In genomic region chr2:45062136-45062535, GRCm38 (mm10) we compare ENCODE assay signal across 26 mouse cellular contexts. TPM values are rescaled to one million over a fixed set of nuclear protein-coding genes. Genes with fewer than 3 reads are reported as not detected.
DNase-seq lines count a peak whose midpoint lies in the region; ATAC-seq and TF ChIP-seq lines count a peak whose summit lies in the region.
"Had no signal": no experiment of that assay in that cellular context is flagged by ENCODE, and none has a peak within 500 bp of the region (broad histone marks: within the 10 kb centered on the region; RNA-seq: fewer than 3 reads in every experiment).

No protein-coding gene starts in this region.

- peaks cover 8% of the 10 kb centered on the region for H3K36me3 ChIP-seq in heart, adult 2 months (ENCODE audit: control insufficient read depth, insufficient read depth, low read length)
- no peaks in the 10 kb centered on the region for H3K36me3 ChIP-seq in heart, embryonic 16.5 days (ENCODE audit: control insufficient read depth, insufficient read depth)
- H3K36me3 ChIP-seq in heart, embryonic 12.5 days = peaks cover 3% of the 10 kb centered on the region; the same call in 1 of the 2 replicates
- H3K36me3 ChIP-seq in kidney, adult 2 months (ENCODE audit: control insufficient read depth, insufficient read depth, low read length) = no peaks in the 10 kb centered on the region
- H3K36me3 ChIP-seq: embryonic facial prominence, embryonic 12.5 days; hindbrain, embryonic 12.5 days; limb, embryonic 12.5 days; liver, embryonic 15.5 days; midbrain, embryonic 15.5 days; neural tube, embryonic 15.5 days; stomach, embryonic 15.5 days had no signal

- no peak for TF ChIP-seq CTCF in heart, adult 2 months (IDR thresholded peaks at IDR 0.05)
- no peak for TF ChIP-seq CTCF in kidney, adult 2 months (conservative IDR thresholded peaks at IDR 0.05; ENCODE audit: insufficient read depth, insufficient read length, low read depth, low read length)
- no peak for TF ChIP-seq CTCF in cortical plate, adult 2 months (IDR thresholded peaks at IDR 0.05; ENCODE audit: extremely low read depth, insufficient read depth, low read length)

- ATAC-seq in heart, embryonic 16.5 days (replicated peaks; ENCODE audit: extremely low read depth, insufficient read depth, low FRiP score) = no peak
- ATAC-seq in heart, embryonic 12.5 days (ENCODE audit: insufficient number of reproducible peaks, low FRiP score) = no peak
- ATAC-seq: CD4-positive, CD25-positive, alpha-beta regulatory T cell, adult 4 months; intestine, embryonic 16.5 days; midbrain, embryonic 15.5 days had no signal

- no peaks in the 10 kb centered on the region for H3K9me3 ChIP-seq in heart, embryonic 16.5 days (replicated peaks; ENCODE audit: control insufficient read depth, low read length)
- H3K9me3 ChIP-seq in heart, embryonic 12.5 days (replicated peaks) = no peaks in the 10 kb centered on the region
- H3K9me3 ChIP-seq: embryonic facial prominence, embryonic 12.5 days; hindbrain, embryonic 12.5 days; limb, embryonic 12.5 days; liver, embryonic 15.5 days; midbrain, embryonic 10.5 days; midbrain, embryonic 15.5 days; neural tube, embryonic 15.5 days; stomach, embryonic 15.5 days had no signal

- 54% methylated on average over 6 of the region's 6 CpGs for WGBS in heart, adult 2 months
- 47% methylated on average over 6 of the region's 6 CpGs for WGBS in heart, embryonic 16.5 days
- WGBS in heart, embryonic 12.5 days = 56% methylated on average over 6 of the region's 6 CpGs
- WGBS in kidney, adult 2 months = 24% methylated on average over 6 of the region's 6 CpGs

- TF ChIP-seq EP300 in heart, adult 2 months (IDR thresholded peaks at IDR 0.05; ENCODE audit: insufficient read depth, low read depth, low read length) = no peak

- peak overlapping the region; percentile 34; the same call in 1 of the 2 replicates for H3K4me2 ChIP-seq in heart, embryonic 16.5 days (ENCODE audit: low read depth, low read length)
- H3K4me2 ChIP-seq in heart, embryonic 12.5 days = no peak overlapping the region
- H3K4me2 ChIP-seq: embryonic facial prominence, embryonic 12.5 days; hindbrain, embryonic 12.5 days; limb, embryonic 12.5 days; liver, embryonic 15.5 days; lung, embryonic 14.5 days; midbrain, embryonic 15.5 days; neural tube, embryonic 15.5 days; stomach, embryonic 15.5 days had no signal

- H3K4me3 ChIP-seq in heart, adult 2 months = no peak overlapping the region
- H3K4me3 ChIP-seq in heart, embryonic 16.5 days (ENCODE audit: low read length) = no peak overlapping the region
- H3K4me3 ChIP-seq in heart, embryonic 12.5 days = no peak overlapping the region
- no peak overlapping the region for H3K4me3 ChIP-seq in kidney, adult 2 months (ENCODE audit: insufficient read depth, low read depth, low read length)
- H3K4me3 ChIP-seq in cortical plate, adult 2 months (ENCODE audit: insufficient read depth, low read length) = no peak overlapping the region
- H3K4me3 ChIP-seq: embryonic facial prominence, embryonic 12.5 days; hindbrain, embryonic 12.5 days; limb, embryonic 12.5 days; liver, embryonic 15.5 days; midbrain, embryonic 10.5 days; midbrain, embryonic 15.5 days; neural tube, embryonic 15.5 days; stomach, embryonic 15.5 days had no signal

- DNase-seq in heart, adult 2 months = no peak
- DNase-seq in heart, adult 18-20 months = no peak
- DNase-seq in kidney, adult 2 months = peak; percentile 62
- DNase-seq in kidney, postnatal 25 days = no peak
- no peak for DNase-seq in gastrocnemius, adult 8-10 months (ENCODE audit: low spot score in 2 of 2)
- DNase-seq: adrenal gland, postnatal 14 days; cerebellum, adult 11 months; cerebellum, adult 9-10 months; cerebellum, postnatal 36 days; embryo, embryonic 11 days; gastrocnemius, postnatal 14 days; lung, embryonic 14.5 days; right cerebral cortex, postnatal 25 days had no signal

- H3K79me2 ChIP-seq in heart, adult 2 months (replicated peaks; ENCODE audit: control insufficient read depth, insufficient read depth, low read length) = no peaks in the 10 kb centered on the region

- no peak for TF ChIP-seq POLR2A in heart, adult 2 months (IDR thresholded peaks at IDR 0.05; ENCODE audit: insufficient read depth, low read depth, low read length)
- TF ChIP-seq POLR2A in kidney, adult 2 months (IDR thresholded peaks at IDR 0.05; ENCODE audit: low read depth, low read length) = no peak
- TF ChIP-seq POLR2A in cortical plate, adult 2 months (IDR thresholded peaks at IDR 0.05; ENCODE audit: extremely low read depth, insufficient read depth, low read length) = no peak

- no peak overlapping the region for H3K9ac ChIP-seq in heart, adult 2 months (ENCODE audit: low read depth, low read length)
- H3K9ac ChIP-seq in heart, embryonic 16.5 days (ENCODE audit: low read length) = no peak overlapping the region
- H3K9ac ChIP-seq in heart, embryonic 12.5 days = no peak overlapping the region
- H3K9ac ChIP-seq: embryonic facial prominence, embryonic 12.5 days; hindbrain, embryonic 12.5 days; limb, embryonic 12.5 days; liver, embryonic 15.5 days; lung, embryonic 14.5 days; midbrain, embryonic 15.5 days; neural tube, embryonic 15.5 days; stomach, embryonic 15.5 days had no signal

- H3K4me1 ChIP-seq in heart, adult 2 months (ENCODE audit: control insufficient read depth, insufficient read depth, low read length) = peaks cover 11% of the 10 kb centered on the region
- peaks cover 30% of the 10 kb centered on the region for H3K4me1 ChIP-seq in heart, embryonic 16.5 days (ENCODE audit: control insufficient read depth, insufficient read depth, low read length)
- peaks cover 56% of the 10 kb centered on the region for H3K4me1 ChIP-seq in heart, embryonic 12.5 days (replicated peaks)
- peaks cover 31% of the 10 kb centered on the region for H3K4me1 ChIP-seq in kidney, adult 2 months (ENCODE audit: control insufficient read depth, insufficient read depth, low read length)
- peaks cover 24% of the 10 kb centered on the region for H3K4me1 ChIP-seq in cortical plate, adult 2 months (ENCODE audit: control insufficient read depth, insufficient read depth, low read length)
- H3K4me1 ChIP-seq: stomach, embryonic 15.5 days had no signal

- intact Hi-C loops in heart, adult 2 months (cut with DNase I) = no loop called here

- peak overlapping the region; percentile 4; the same call in 1 of the 2 replicates for H3K27ac ChIP-seq in heart, adult 2 months
- H3K27ac ChIP-seq in heart, embryonic 16.5 days (ENCODE audit: low read length) = 0 out of 2 replicates have a peak overlapping the region, but pooled peaks have one; percentile 40
- no peak overlapping the region for H3K27ac ChIP-seq in heart, embryonic 12.5 days (ENCODE audit: poor library complexity, severe bottlenecking)
- no peak overlapping the region for H3K27ac ChIP-seq in kidney, adult 2 months (ENCODE audit: insufficient read depth, low read depth, low read length)
- peak overlapping the region; percentile 88 for H3K27ac ChIP-seq in cortical plate, adult 2 months (ENCODE audit: insufficient read depth, low read length)
- H3K27ac ChIP-seq: embryonic facial prominence, embryonic 12.5 days; hindbrain, embryonic 12.5 days; limb, embryonic 12.5 days; midbrain, embryonic 15.5 days; neural tube, embryonic 15.5 days; stomach, embryonic 15.5 days had no signal

- H3K27me3 ChIP-seq in heart, adult 2 months (ENCODE audit: control insufficient read depth, insufficient read depth, low read length) = no peaks in the 10 kb centered on the region
- no peaks in the 10 kb centered on the region for H3K27me3 ChIP-seq in heart, embryonic 16.5 days (ENCODE audit: control insufficient read depth, insufficient read depth, low read length)
- H3K27me3 ChIP-seq in heart, embryonic 12.5 days (replicated peaks) = no peaks in the 10 kb centered on the region
- H3K27me3 ChIP-seq in kidney, adult 2 months (replicated peaks; ENCODE audit: control insufficient read depth, insufficient read depth, low read length) = no peaks in the 10 kb centered on the region
- H3K27me3 ChIP-seq: embryonic facial prominence, embryonic 12.5 days; hindbrain, embryonic 12.5 days; liver, embryonic 15.5 days; midbrain, embryonic 15.5 days; neural tube, embryonic 15.5 days; stomach, embryonic 15.5 days had no signal

RNA-seq across cellular contexts. Expression of gene Zeb2, which starts 55.1 kb away (rescaled TPM):
- 10 to 100 TPM; 46.7 to 50.0 TPM for total RNA-seq in heart, adult 2 months (2021)
- polyA plus RNA-seq in heart, adult 2 months (2012; rRNA removed) = 16.5 and 34.3 TPM in 2 replicates
- total RNA-seq in heart, adult 18-20 months (2021) = 10 to 100 TPM; 34.4 to 44.2 TPM
- 19.9 and 25.2 TPM in 2 replicates for polyA plus RNA-seq in heart, embryonic 16.5 days (2015; fragmentation: Nextera tagmentation; extraction: Ambion mirVana)
- polyA plus RNA-seq in heart, embryonic 12.5 days (2016; fragmentation: Nextera tagmentation; extraction: Ambion mirVana) = 28.0 and 29.6 TPM in 2 replicates
- polyA plus RNA-seq in kidney, adult 2 months (2012; rRNA removed) = 22.7 and 25.6 TPM in 2 replicates
- polyA plus RNA-seq in cortical plate, adult 2 months (2012; rRNA removed) = 63.2 and 65.4 TPM in 2 replicates
- total RNA-seq in gastrocnemius, adult 8-10 months (2022) = 10 to 100 TPM; 24.4 to 42.0 (median 34.1) TPM

Comparison
In these comparisons a context has a peak if more than half of its experiments do, and no peak if none do; other contexts are left out.
1. H3K27ac ChIP-seq: peak in heart, adult 2 months (single experiment), heart, embryonic 16.5 days (single experiment) and cortical plate, adult 2 months (single experiment); none in heart, embryonic 12.5 days (single experiment) and kidney, adult 2 months (single experiment).